Mouse (Mus musculus) hindbrain, embryonic 15.5 days (tissue): Measurements from ENCODE around the gene Plxnb2. TPM values are rescaled to one million over a fixed set of nuclear protein-coding genes. Genes with fewer than 3 reads are reported as not detected.

ENCODE experiments used
- ATAC-seq: fragments of 200-750 bp; cut with Nextera tagmentation; 2 replicates; pipeline ENCODE4 v1.8.0; 2017; ENCODE audit warnings: low read depth, moderate number of reproducible peaks, moderate TSS enrichment; ENCODE audit not compliant: low FRiP score
- H3K27ac ChIP-seq: fragments of 300-500 bp; sonication (generic); replicated peaks from 2 replicates; pipeline ENCODE4 v1.5.1; 2015; ENCODE audit warnings: mild to moderate bottlenecking, inconsistent platforms
- H3K27me3 ChIP-seq: fragments of 300-500 bp; sonication (generic); 2 replicates; pipeline ENCODE4 v1.6.1; 2015; ENCODE audit warnings: control low read depth, inconsistent platforms
- H3K36me3 ChIP-seq: fragments of 300-500 bp; sonication (generic); 2 replicates; pipeline ENCODE4 v1.6.1; 2015; ENCODE audit warnings: control low read depth, inconsistent platforms
- H3K4me1 ChIP-seq: fragments of 300-500 bp; sonication (generic); replicated peaks from 2 replicates; pipeline ENCODE4 v1.6.1; 2015; ENCODE audit warnings: control low read depth, inconsistent platforms
- H3K4me2 ChIP-seq: fragments of 300-500 bp; sonication (generic); 2 replicates; pipeline ENCODE4 v1.6.1; 2015; ENCODE audit warnings: moderate library complexity, mild to moderate bottlenecking, inconsistent platforms
- H3K4me3 ChIP-seq: fragments of 300-500 bp; sonication (generic); 2 replicates; pipeline ENCODE4 v1.5.1; 2015; ENCODE audit warnings: mild to moderate bottlenecking, inconsistent platforms
- H3K9ac ChIP-seq: fragments of 300-500 bp; sonication (generic); 2 replicates; pipeline ENCODE4 v1.6.1; 2015; ENCODE audit warnings: inconsistent platforms
- H3K9me3 ChIP-seq: fragments of 300-500 bp; sonication (generic); 2 replicates; pipeline ENCODE4 v1.6.1; 2016; ENCODE audit warnings: control low read depth, inconsistent platforms
- WGBS: fragments of 180-500 bp; shearing (Covaris S2); methylation state at CpG from one replicate; pipeline ENCODE4 v1.1.7; 2015; 5-methylcytosine and 5-hydroxymethylcytosine counted together
- polyA plus RNA-seq: library from polyadenylated mRNA; unstranded; fragments of >200 nt; fragmentation: Nextera tagmentation; extraction: Ambion mirVana; gene quantifications from 2 replicates; pipeline ENCODE4 v1.2.1, GENCODE M21; 2015

Plxnb2 gene
- 90.7 and 105 TPM in 2 replicates for polyA plus RNA-seq

GRCm38 (mm10) chr15:89180571-89181229 lies at the start of gene Plxnb2:
Gene Plxnb2, minus strand, starts transcription at chr15:89180788.
- H3K36me3 ChIP-seq = peaks cover 11% of the 10 kb centered on the region; the same call in 1 of the 2 replicates
- WGBS = under 1% methylated on average over 58 of the region's 72 CpGs
- H3K9ac ChIP-seq = peak within 1 kb of the TSS; percentile 85

GRCm38 (mm10) chr15:89215611-89216233 lies 35.1 kb upstream of the Plxnb2 start:
- no peaks in the 10 kb centered on the region for H3K27me3 ChIP-seq
- H3K27ac ChIP-seq = no peak overlapping the region
- H3K36me3 ChIP-seq = peaks cover 17% of the 10 kb centered on the region
- no peak overlapping the region for H3K4me3 ChIP-seq
- H3K4me1 ChIP-seq = peaks cover 28% of the 10 kb centered on the region
- H3K9ac ChIP-seq = no peak overlapping the region
- no peak overlapping the region for H3K4me2 ChIP-seq
- no peaks in the 10 kb centered on the region for H3K9me3 ChIP-seq
- WGBS = 78% methylated on average over 2 of the region's 2 CpGs
- no peak for ATAC-seq

More at GRCm38 (mm10) chr15:89180571-89181229, at the start of gene Plxnb2:
- Histone ChIP-seq H3K27ac (peak within 1 kb of the TSS; percentile 95), H3K4me2 (peak within 1 kb of the TSS; percentile 91), H3K9me3 (no peaks in the 10 kb centered on the region), H3K4me3 (peak within 1 kb of the TSS; percentile 66), H3K4me1 (peaks cover 69% of the 10 kb centered on the region), H3K27me3 (no peaks in the 10 kb centered on the region)
- peak; percentile 87 for ATAC-seq

GRCm38 (mm10) chr15:89214953-89215352 lies 34.4 kb upstream of the Plxnb2 start:
- WGBS = over 99% methylated on average over 3 of the region's 3 CpGs
- H3K9me3 ChIP-seq = no peaks in the 10 kb centered on the region
- peaks cover 33% of the 10 kb centered on the region for H3K4me1 ChIP-seq
- peaks cover 17% of the 10 kb centered on the region for H3K36me3 ChIP-seq
- no peaks in the 10 kb centered on the region for H3K27me3 ChIP-seq
- H3K4me2 ChIP-seq = no peak overlapping the region
- H3K27ac ChIP-seq = no peak overlapping the region
- no peak for ATAC-seq
- H3K9ac ChIP-seq = no peak overlapping the region
- no peak overlapping the region for H3K4me3 ChIP-seq

- Histone ChIP-seq H3K9me3 (no peaks in the 10 kb centered on the region), H3K9ac (0 out of 2 replicates have a peak overlapping the region, but pooled peaks have one; percentile 0), H3K36me3 (peaks cover 17% of the 10 kb centered on the region), H3K27ac (no peak overlapping the region), H3K27me3 (no peaks in the 10 kb centered on the region), H3K4me2 (peak overlapping the region; percentile 88), H3K4me3 (peak overlapping the region; percentile 8; the same call in 1 of the 2 replicates), H3K4me1 (peaks cover 33% of the 10 kb centered on the region)
- no peak for ATAC-seq
- WGBS = 83% methylated on average over 3 of the region's 3 CpGs
Observed at GRCm38 (mm10) chr15:89213517-89213916, 32.9 kb upstream of the Plxnb2 start.

- 51% methylated on average over 6 of the region's 6 CpGs for WGBS
- ATAC-seq = no peak
- H3K4me3 ChIP-seq = peak overlapping the region; percentile 86
- H3K9ac ChIP-seq = peak overlapping the region; percentile 90
- H3K27ac ChIP-seq = peak overlapping the region; percentile 91
- H3K36me3 ChIP-seq = peaks cover 17% of the 10 kb centered on the region
- H3K9me3 ChIP-seq = no peaks in the 10 kb centered on the region
- H3K4me1 ChIP-seq = peaks cover 33% of the 10 kb centered on the region
- no peaks in the 10 kb centered on the region for H3K27me3 ChIP-seq
- peak overlapping the region; percentile 88 for H3K4me2 ChIP-seq
Observed at GRCm38 (mm10) chr15:89212495-89212894, 31.9 kb upstream of the Plxnb2 start.

GRCm38 (mm10) chr15:89211716-89212461 lies 31.3 kb upstream of the Plxnb2 start:
- ATAC-seq = no peak; the same call in none of the 2 replicates
- Histone ChIP-seq H3K27ac (peak overlapping the region; percentile 91), H3K4me2 (peak overlapping the region; percentile 88), H3K36me3 (peaks cover 15% of the 10 kb centered on the region), H3K27me3 (no peaks in the 10 kb centered on the region), H3K9me3 (no peaks in the 10 kb centered on the region), H3K9ac (peak overlapping the region; percentile 90), H3K4me3 (peak overlapping the region; percentile 86), H3K4me1 (peaks cover 33% of the 10 kb centered on the region)
- 1% methylated on average over 35 of the region's 35 CpGs for WGBS

- peak; percentile 89 for ATAC-seq
- Histone ChIP-seq H3K9ac (peak within 1 kb of the TSS; percentile 90), H3K36me3 (peaks cover 7% of the 10 kb centered on the region), H3K27ac (peak within 1 kb of the TSS; percentile 91), H3K4me3 (peak within 1 kb of the TSS; percentile 86), H3K9me3 (no peaks in the 10 kb centered on the region), H3K4me1 (peaks cover 33% of the 10 kb centered on the region), H3K4me2 (peak within 1 kb of the TSS; percentile 88), H3K27me3 (no peaks in the 10 kb centered on the region)
- WGBS = 4% methylated on average over 35 of the region's 73 CpGs
Observed at GRCm38 (mm10) chr15:89210915-89211715, 30.5 kb upstream of the Plxnb2 start, which contains the start of gene Ppp6r2. Gene Ppp6r2, plus strand, starts transcription at chr15:89211553.

GRCm38 (mm10) chr15:89209886-89210761 lies 29.5 kb upstream of the Plxnb2 start:
- Histone ChIP-seq H3K27me3 (no peaks in the 10 kb centered on the region), H3K4me1 (peaks cover 32% of the 10 kb centered on the region), H3K4me2 (peak overlapping the region; percentile 61), H3K36me3 (no peaks in the 10 kb centered on the region), H3K9ac (peak overlapping the region; percentile 42; the same call in 1 of the 2 replicates), H3K27ac (peak overlapping the region; percentile 91), H3K4me3 (peak overlapping the region; percentile 34), H3K9me3 (no peaks in the 10 kb centered on the region)
- WGBS = 15% methylated on average over 22 of the region's 22 CpGs
- no peak for ATAC-seq

- no peaks in the 10 kb centered on the region for H3K36me3 ChIP-seq
- 85% methylated on average over 4 of the region's 4 CpGs for WGBS
- no peak overlapping the region for H3K4me3 ChIP-seq
- no peak overlapping the region for H3K4me2 ChIP-seq
- H3K4me1 ChIP-seq = peaks cover 6% of the 10 kb centered on the region
- no peak overlapping the region for H3K9ac ChIP-seq
- H3K9me3 ChIP-seq = peaks cover 9% of the 10 kb centered on the region
- H3K27me3 ChIP-seq = no peaks in the 10 kb centered on the region
- no peak overlapping the region for H3K27ac ChIP-seq
- no peak for ATAC-seq
Observed at GRCm38 (mm10) chr15:89207457-89207856, 26.9 kb upstream of the Plxnb2 start.

- Histone ChIP-seq H3K27ac (peak overlapping the region; percentile 99), H3K9me3 (no peaks in the 10 kb centered on the region), H3K4me2 (peak overlapping the region; percentile 72), H3K9ac (peak overlapping the region; percentile 99), H3K27me3 (no peaks in the 10 kb centered on the region), H3K36me3 (no peaks in the 10 kb centered on the region), H3K4me3 (peak overlapping the region; percentile 94), H3K4me1 (peaks cover 21% of the 10 kb centered on the region)
- no peak for ATAC-seq
- WGBS = 62% methylated on average over 15 of the region's 15 CpGs
Observed at GRCm38 (mm10) chr15:89197056-89197455, 16.5 kb upstream of the Plxnb2 start.
